Mouse (Mus musculus) neural tube, embryonic 15.5 days (tissue): Measurements from ENCODE around the gene Klhl28. TPM values are rescaled to one million over a fixed set of nuclear protein-coding genes. Genes with fewer than 3 reads are reported as not detected.

ENCODE experiments used
- ATAC-seq: fragments of 200-750 bp; cut with Nextera tagmentation; 2 replicates; pipeline ENCODE4 v1.8.0; 2017; ENCODE audit warnings: mild to moderate bottlenecking, moderate TSS enrichment, moderate library complexity; ENCODE audit not compliant: low FRiP score
- H3K27ac ChIP-seq: fragments of 300-500 bp; sonication (generic); replicated peaks from 2 replicates; pipeline ENCODE4 v1.5.1; 2015; ENCODE audit warnings: mild to moderate bottlenecking, inconsistent platforms
- H3K27me3 ChIP-seq: fragments of 300-500 bp; sonication (generic); replicated peaks from 2 replicates; pipeline ENCODE4 v1.6.1; 2015; ENCODE audit warnings: inconsistent platforms
- H3K36me3 ChIP-seq: fragments of 300-500 bp; sonication (generic); 2 replicates; pipeline ENCODE4 v1.6.1; 2015; ENCODE audit warnings: inconsistent platforms
- H3K4me1 ChIP-seq: fragments of 300-500 bp; sonication (generic); 2 replicates; pipeline ENCODE4 v1.6.1; 2015; ENCODE audit warnings: inconsistent platforms
- H3K4me2 ChIP-seq: fragments of 300-500 bp; sonication (generic); 2 replicates; pipeline ENCODE4 v1.6.1; 2015; ENCODE audit warnings: inconsistent platforms, mild to moderate bottlenecking, moderate library complexity
- H3K4me3 ChIP-seq: fragments of 300-500 bp; sonication (generic); replicated peaks from 2 replicates; pipeline ENCODE4 v1.5.1; 2015; ENCODE audit warnings: mild to moderate bottlenecking, inconsistent platforms
- H3K9ac ChIP-seq: fragments of 300-500 bp; sonication (generic); replicated peaks from 2 replicates; pipeline ENCODE4 v1.6.1; 2015; ENCODE audit warnings: mild to moderate bottlenecking, inconsistent platforms
- H3K9me3 ChIP-seq: fragments of 300-500 bp; sonication (generic); replicated peaks from 2 replicates; pipeline ENCODE4 v1.6.1; 2016; ENCODE audit warnings: inconsistent platforms
- WGBS: fragments of 180-500 bp; shearing (Covaris S2); methylation state at CpG from one replicate; pipeline ENCODE4 v1.1.7; 2015; ENCODE audit warnings: mixed read lengths; 5-methylcytosine and 5-hydroxymethylcytosine counted together
- polyA plus RNA-seq: library from polyadenylated mRNA; unstranded; fragments of >200 nt; fragmentation: Nextera tagmentation; extraction: Ambion mirVana; gene quantifications from 2 replicates; pipeline ENCODE4 v1.2.1, GENCODE M21; 2015

Gene Klhl28
- polyA plus RNA-seq, 1 experiment from 2014 or later = 22.7 TPM

GRCm38 (mm10) chr12:64964560-64964959 is 774 bp downstream of the Klhl28 start:
- H3K27me3 ChIP-seq = no peaks in the 10 kb centered on the region
- no peaks in the 10 kb centered on the region for H3K9me3 ChIP-seq
- H3K4me2 ChIP-seq = peak overlapping the region; percentile 85
- peak overlapping the region; percentile 70 for H3K4me3 ChIP-seq
- 26% methylated on average over 4 of the region's 4 CpGs for WGBS
- peaks cover 37% of the 10 kb centered on the region for H3K4me1 ChIP-seq
- no peak for ATAC-seq
- H3K27ac ChIP-seq = peak overlapping the region; percentile 75
- peak overlapping the region; percentile 56 for H3K9ac ChIP-seq
- no peaks in the 10 kb centered on the region for H3K36me3 ChIP-seq

- ATAC-seq = no peak
- WGBS = 93% methylated on average over 2 of the region's 2 CpGs
- Histone ChIP-seq H3K4me1 (no peaks in the 10 kb centered on the region), H3K27ac (no peak overlapping the region), H3K4me3 (no peak overlapping the region), H3K27me3 (no peaks in the 10 kb centered on the region), H3K36me3 (peaks cover 4% of the 10 kb centered on the region), H3K4me2 (no peak overlapping the region), H3K9ac (no peak overlapping the region), H3K9me3 (no peaks in the 10 kb centered on the region)
These were observed 27.8 kb downstream of the Klhl28 start for GRCm38 (mm10) chr12:64937493-64937892.

GRCm38 (mm10) chr12:64917578-64918471 is 47.5 kb downstream of the Klhl28 start, which contains the start of gene Gm527:
Gm527 (plus strand) TSS chr12:64917906.
- ATAC-seq = peak; percentile 100
- under 1% methylated on average over 76 of the region's 93 CpGs for WGBS
- peak within 1 kb of the TSS; percentile 85 for H3K4me3 ChIP-seq
- peaks cover 12% of the 10 kb centered on the region for H3K36me3 ChIP-seq
- peak within 1 kb of the TSS; percentile 81 for H3K9ac ChIP-seq
- peak within 1 kb of the TSS; percentile 70 for H3K4me2 ChIP-seq
- 0 out of 2 replicates have a peak, but pooled peaks cover 2% of the 10 kb centered on the region for H3K27me3 ChIP-seq
- H3K9me3 ChIP-seq = no peaks in the 10 kb centered on the region
- H3K4me1 ChIP-seq = peaks cover 11% of the 10 kb centered on the region; the same call in 1 of the 2 replicates
- H3K27ac ChIP-seq = peak within 1 kb of the TSS; percentile 84

- no peak for ATAC-seq
- H3K4me3 ChIP-seq = no peak overlapping the region
- H3K4me1 ChIP-seq = peaks cover 11% of the 10 kb centered on the region; the same call in 1 of the 2 replicates
- H3K9ac ChIP-seq = no peak overlapping the region; the same call in 1 of the 2 replicates
- H3K27me3 ChIP-seq = 0 out of 2 replicates have a peak, but pooled peaks cover 2% of the 10 kb centered on the region
- no peaks in the 10 kb centered on the region for H3K9me3 ChIP-seq
- no peak overlapping the region for H3K27ac ChIP-seq
- H3K36me3 ChIP-seq = peaks cover 4% of the 10 kb centered on the region; the same call in 1 of the 2 replicates
- H3K4me2 ChIP-seq = peak overlapping the region; percentile 70; the same call in 1 of the 2 replicates
These were observed 48.6 kb downstream of the Klhl28 start for GRCm38 (mm10) chr12:64916735-64917134.

GRCm38 (mm10) chr12:64912996-64913395 is 52.3 kb downstream of the Klhl28 start:
- Histone ChIP-seq H3K27me3 (0 out of 2 replicates have a peak, but pooled peaks cover 2% of the 10 kb centered on the region), H3K27ac (no peak overlapping the region), H3K4me1 (no peaks in the 10 kb centered on the region), H3K4me2 (no peak overlapping the region), H3K9me3 (no peaks in the 10 kb centered on the region), H3K36me3 (no peaks in the 10 kb centered on the region), H3K4me3 (no peak overlapping the region), H3K9ac (no peak overlapping the region)
- WGBS = 61% methylated on average over 6 of the region's 6 CpGs
- ATAC-seq = no peak

- H3K27ac ChIP-seq = peak overlapping the region; percentile 48; the same call in 1 of the 2 replicates
- WGBS = 49% methylated on average over 8 of the region's 8 CpGs
- no peaks in the 10 kb centered on the region for H3K9me3 ChIP-seq
- H3K4me1 ChIP-seq = peaks cover 14% of the 10 kb centered on the region
- no peak overlapping the region for H3K4me3 ChIP-seq
- H3K27me3 ChIP-seq = no peaks in the 10 kb centered on the region
- no peak overlapping the region for H3K4me2 ChIP-seq
- H3K9ac ChIP-seq = no peak overlapping the region
- no peaks in the 10 kb centered on the region for H3K36me3 ChIP-seq
- ATAC-seq = peak; percentile 22; the same call in 1 of the 2 replicates
These were observed 62.1 kb downstream of the Klhl28 start for GRCm38 (mm10) chr12:64903186-64903585.

- WGBS = 9% methylated on average over 8 of the region's 8 CpGs
- Histone ChIP-seq H3K4me1 (peaks cover 14% of the 10 kb centered on the region), H3K4me2 (peak overlapping the region; percentile 6; the same call in 1 of the 2 replicates), H3K4me3 (no peak overlapping the region), H3K9me3 (no peaks in the 10 kb centered on the region), H3K36me3 (no peaks in the 10 kb centered on the region), H3K9ac (no peak overlapping the region), H3K27ac (peak overlapping the region; percentile 48), H3K27me3 (no peaks in the 10 kb centered on the region)
- ATAC-seq = peak; percentile 75
These were observed 62.8 kb downstream of the Klhl28 start for GRCm38 (mm10) chr12:64902506-64902905.

- Histone ChIP-seq H3K9me3 (no peaks in the 10 kb centered on the region), H3K36me3 (no peaks in the 10 kb centered on the region), H3K27ac (no peak overlapping the region), H3K4me3 (no peak overlapping the region), H3K27me3 (no peaks in the 10 kb centered on the region), H3K4me1 (peaks cover 2% of the 10 kb centered on the region), H3K4me2 (no peak overlapping the region), H3K9ac (no peak overlapping the region)
- WGBS = 38% methylated on average over 4 of the region's 4 CpGs
- ATAC-seq = peak; percentile 62; the same call in 1 of the 2 replicates
These were observed 68.1 kb downstream of the Klhl28 start for GRCm38 (mm10) chr12:64897060-64897730.

Other genes starting within 250 kb of the Klhl28 start
- 2.6 and 5.0 TPM in 2 replicates for gene Gm527, start 47.6 kb downstream of the Klhl28 start, polyA plus RNA-seq
- gene Togaram1, start 270 bp upstream of the Klhl28 start, polyA plus RNA-seq = 21.2 and 23.4 TPM in 2 replicates
- 46.4 and 47.1 TPM in 2 replicates for gene Prpf39, start 70.8 kb upstream of the Klhl28 start, polyA plus RNA-seq
- gene Fkbp3, start 108.5 kb upstream of the Klhl28 start, polyA plus RNA-seq = 439 and 458 TPM in 2 replicates
- gene Fancm, start 110.1 kb upstream of the Klhl28 start, polyA plus RNA-seq = 8.1 TPM in 2 replicates
- 7.4 and 18.2 TPM in 2 replicates for gene Mis18bp1, start 207.1 kb upstream of the Klhl28 start, polyA plus RNA-seq